Mouse (Mus musculus): ENCODE measurements around the gene Fmr1nb. TPM values are rescaled to one million over a fixed set of nuclear protein-coding genes. Genes with fewer than 3 reads are reported as not detected.
"Not testable (repeated sequence)": the region's sequence is repeated elsewhere in the genome, so short reads cannot be mapped to it uniquely, and the experiment has no call there.

The Fmr1nb gene
- total RNA-seq (2014; rRNA removed) (not detected in 2 replicates), polyA plus RNA-seq (2015; fragmentation: Nextera tagmentation; extraction: Ambion mirVana) (0.25 and 0.55 TPM in 2 replicates)

GRCm38 (mm10) chrX:68761606-68762005, at the start of gene Fmr1nb:
Gene Fmr1nb, plus strand, starts transcription at chrX:68761839.
- no peak within 1 kb of the TSS for H3K4me2 ChIP-seq (ENCODE audit: low read depth, low read length)
- WGBS, result 87% methylated on average over 15 of the region's 15 CpGs
- no peaks in the 10 kb centered on the region for H3K36me3 ChIP-seq (ENCODE audit: insufficient read depth, low read length)
- DNase-seq (ENCODE audit: low spot score), result no peak
- no peak for TF ChIP-seq CTCF (IDR thresholded peaks at IDR 0.05; ENCODE audit: low read depth)
- H3K9me3 ChIP-seq (ENCODE audit: low read length), result no peaks in the 10 kb centered on the region
- H3K4me3 ChIP-seq (ENCODE audit: low read length), result no peak within 1 kb of the TSS
- no peak within 1 kb of the TSS for H3K27ac ChIP-seq
- H3K9ac ChIP-seq (replicated peaks; ENCODE audit: low read length), result no peak within 1 kb of the TSS
- no peaks in the 10 kb centered on the region for H3K4me1 ChIP-seq (ENCODE audit: insufficient read depth, low read length)
- H3K27me3 ChIP-seq (ENCODE audit: insufficient read depth, low read length), result no peaks in the 10 kb centered on the region
- ATAC-seq, result no peak

GRCm38 (mm10) chrX:68736902-68737301, 24.7 kb upstream of the Fmr1nb start:
- WGBS, result 50% methylated on average over 1 of the region's 1 CpGs
- Histone ChIP-seq H3K27ac (no peak overlapping the region), H3K9me3 (ENCODE audit: low read length) (no peaks in the 10 kb centered on the region), H3K4me3 (ENCODE audit: low read length) (no peak overlapping the region), H3K36me3 (ENCODE audit: insufficient read depth, low read length) (no peaks in the 10 kb centered on the region), H3K4me2 (ENCODE audit: low read depth, low read length) (no peak overlapping the region), H3K27me3 (ENCODE audit: insufficient read depth, low read length) (no peaks in the 10 kb centered on the region), H3K9ac (replicated peaks; ENCODE audit: low read length) (no peak overlapping the region), H3K4me1 (ENCODE audit: insufficient read depth, low read length) (no peaks in the 10 kb centered on the region)
- DNase-seq (ENCODE audit: low spot score) (no peak), ATAC-seq (no peak)
- no peak for TF ChIP-seq CTCF (IDR thresholded peaks at IDR 0.05; ENCODE audit: low read depth)

GRCm38 (mm10) chrX:68740088-68740487, 21.6 kb upstream of the Fmr1nb start:
- H3K4me1 ChIP-seq (ENCODE audit: insufficient read depth, low read length), result no peaks in the 10 kb centered on the region
- no peak overlapping the region for H3K4me3 ChIP-seq (ENCODE audit: low read length)
- no peak for DNase-seq (ENCODE audit: low spot score)
- H3K9ac ChIP-seq (replicated peaks; ENCODE audit: low read length), result no peak overlapping the region
- no peaks in the 10 kb centered on the region for H3K27me3 ChIP-seq (ENCODE audit: insufficient read depth, low read length)
- no peak overlapping the region for H3K4me2 ChIP-seq (ENCODE audit: low read depth, low read length)
- no peak for TF ChIP-seq CTCF (IDR thresholded peaks at IDR 0.05; ENCODE audit: low read depth)
- H3K9me3 ChIP-seq (ENCODE audit: low read length), result no peaks in the 10 kb centered on the region
- no peak overlapping the region for H3K27ac ChIP-seq
- 44% methylated on average over 2 of the region's 2 CpGs for WGBS
- ATAC-seq, result no peak
- H3K36me3 ChIP-seq (ENCODE audit: insufficient read depth, low read length), result no peaks in the 10 kb centered on the region

- not testable (repeated sequence) for H3K4me3 ChIP-seq (ENCODE audit: low read length); DNase-seq (ENCODE audit: low spot score); H3K27ac ChIP-seq; ATAC-seq; H3K27me3 ChIP-seq (ENCODE audit: insufficient read depth, low read length); H3K36me3 ChIP-seq (ENCODE audit: insufficient read depth, low read length); H3K9me3 ChIP-seq (ENCODE audit: low read length); H3K4me1 ChIP-seq (ENCODE audit: insufficient read depth, low read length); H3K9ac ChIP-seq (replicated peaks; ENCODE audit: low read length)
- H3K4me2 ChIP-seq (ENCODE audit: low read depth, low read length), result peak overlapping the region; percentile 36; the same call in 1 of the 2 replicates
- 31% methylated on average over 2 of the region's 2 CpGs for WGBS
These were observed 58.8 kb downstream of the Fmr1nb start for GRCm38 (mm10) chrX:68820449-68820848.

GRCm38 (mm10) chrX:68821059-68821458, 59.4 kb downstream of the Fmr1nb start, which contains the start of gene Gm14698:
Gene Gm14698, plus strand, starts transcription at chrX:68821093.
- not testable (repeated sequence) for DNase-seq (ENCODE audit: low spot score)

GRCm38 (mm10) chrX:68839548-68840444, 78.2 kb downstream of the Fmr1nb start:
- Histone ChIP-seq H3K4me2 (ENCODE audit: low read depth, low read length) (no peak overlapping the region), H3K4me3 (ENCODE audit: low read length) (no peak overlapping the region), H3K4me1 (ENCODE audit: insufficient read depth, low read length) (no peaks in the 10 kb centered on the region), H3K9ac (replicated peaks; ENCODE audit: low read length) (no peak overlapping the region), H3K9me3 (ENCODE audit: low read length) (no peaks in the 10 kb centered on the region), H3K27ac (no peak overlapping the region), H3K36me3 (ENCODE audit: insufficient read depth, low read length) (no peaks in the 10 kb centered on the region), H3K27me3 (ENCODE audit: insufficient read depth, low read length) (no peaks in the 10 kb centered on the region)
- WGBS, result 33% methylated on average over 5 of the region's 5 CpGs
- peak; percentile 68 for TF ChIP-seq CTCF (IDR thresholded peaks at IDR 0.05; ENCODE audit: low read depth)
- ATAC-seq (peak; percentile 49), DNase-seq (ENCODE audit: low spot score) (peak; percentile 72)

More at GRCm38 (mm10) chrX:68821059-68821458, 59.4 kb downstream of the Fmr1nb start, which contains the start of gene Gm14698:
- peak; percentile 86 for ATAC-seq
- not testable (repeated sequence) for H3K9ac ChIP-seq (replicated peaks; ENCODE audit: low read length); H3K27ac ChIP-seq; H3K9me3 ChIP-seq (ENCODE audit: low read length); H3K4me1 ChIP-seq (ENCODE audit: insufficient read depth, low read length); H3K36me3 ChIP-seq (ENCODE audit: insufficient read depth, low read length); H3K27me3 ChIP-seq (ENCODE audit: insufficient read depth, low read length)
- Histone ChIP-seq H3K4me2 (ENCODE audit: low read depth, low read length) (peak within 1 kb of the TSS; percentile 36; the same call in 1 of the 2 replicates), H3K4me3 (ENCODE audit: low read length) (peak within 1 kb of the TSS; percentile 28)
- 20% methylated on average over 13 of the region's 36 CpGs for WGBS

Other genes starting within 250 kb of the Fmr1nb start
- 30.4 and 31.4 TPM in 2 replicates for gene Fmr1, start 83.3 kb upstream of the Fmr1nb start, total RNA-seq (2014; rRNA removed)
- gene Fmr1, start 83.3 kb upstream of the Fmr1nb start, polyA plus RNA-seq (2015; fragmentation: Nextera tagmentation; extraction: Ambion mirVana), result 39.9 and 40.3 TPM in 2 replicates
- 0.47 and 2.9 TPM in 2 replicates for gene Gm14698, start 59.3 kb downstream of the Fmr1nb start, total RNA-seq (2014; rRNA removed)
- 2.3 and 2.5 TPM in 2 replicates for gene Gm14698, start 59.3 kb downstream of the Fmr1nb start, polyA plus RNA-seq (2015; fragmentation: Nextera tagmentation; extraction: Ambion mirVana)
- gene Gm6812, start 131.2 kb downstream of the Fmr1nb start, total RNA-seq (2014; rRNA removed), result not detected in 2 replicates
- not detected in 2 replicates for gene Gm6812, start 131.2 kb downstream of the Fmr1nb start, polyA plus RNA-seq (2015; fragmentation: Nextera tagmentation; extraction: Ambion mirVana)

All from hindbrain, postnatal 0 days (tissue).